Mouse (Mus musculus): Measurements from ENCODE around the gene Etl4.

Etl4 gene

GRCm38 (mm10) chr2:20520636-20521595 lies 611.3 kb downstream of the Etl4 start:
- DNase-seq (ENCODE audit: low spot score in 2 of 2) = no peak

GRCm38 (mm10) chr2:20521686-20522285 lies 612.2 kb downstream of the Etl4 start:
- no peak for DNase-seq (ENCODE audit: low spot score in 2 of 2)

GRCm38 (mm10) chr2:20523636-20524035 lies 614.1 kb downstream of the Etl4 start:
- no peak for DNase-seq (ENCODE audit: low spot score in 2 of 2)

- DNase-seq (ENCODE audit: low spot score in 2 of 2) = no peak
Measured at GRCm38 (mm10) chr2:20525879-20526593, 616.5 kb downstream of the Etl4 start.

GRCm38 (mm10) chr2:20526856-20527255 lies 617.3 kb downstream of the Etl4 start:
- DNase-seq (ENCODE audit: low spot score in 2 of 2) = no peak

GRCm38 (mm10) chr2:20532623-20533022 lies 623.0 kb downstream of the Etl4 start:
- no peak for DNase-seq (ENCODE audit: low spot score in 2 of 2)

- DNase-seq (ENCODE audit: low spot score in 2 of 2) = no peak
Measured at GRCm38 (mm10) chr2:20537785-20538184, 628.2 kb downstream of the Etl4 start.

GRCm38 (mm10) chr2:20538871-20539270 lies 629.3 kb downstream of the Etl4 start:
- no peak for DNase-seq (ENCODE audit: low spot score in 2 of 2)

- no peak for DNase-seq (ENCODE audit: low spot score in 2 of 2)
Measured at GRCm38 (mm10) chr2:20541261-20541660, 631.7 kb downstream of the Etl4 start.

- DNase-seq (ENCODE audit: low spot score in 2 of 2) = no peak
Measured at GRCm38 (mm10) chr2:20542286-20542685, 632.7 kb downstream of the Etl4 start.

- DNase-seq (ENCODE audit: low spot score in 2 of 2) = no peak
Measured at GRCm38 (mm10) chr2:20545624-20546023, 636.0 kb downstream of the Etl4 start.

GRCm38 (mm10) chr2:20546496-20547348 lies 637.1 kb downstream of the Etl4 start:
- no peak for DNase-seq (ENCODE audit: low spot score in 2 of 2)

GRCm38 (mm10) chr2:20547349-20547677 lies 637.7 kb downstream of the Etl4 start:
- DNase-seq (ENCODE audit: low spot score in 2 of 2) = peak in 1 of 2 experiments; percentile 28

- no peak for DNase-seq (ENCODE audit: low spot score in 2 of 2)
Measured at GRCm38 (mm10) chr2:20547686-20548624, 638.4 kb downstream of the Etl4 start.

- DNase-seq (ENCODE audit: low spot score in 2 of 2) = no peak
Measured at GRCm38 (mm10) chr2:20549065-20549464, 639.5 kb downstream of the Etl4 start.

GRCm38 (mm10) chr2:20549996-20550395 lies 640.4 kb downstream of the Etl4 start:
- DNase-seq (ENCODE audit: low spot score in 2 of 2) = no peak

GRCm38 (mm10) chr2:20555706-20556105 lies 646.1 kb downstream of the Etl4 start:
- DNase-seq (ENCODE audit: low spot score in 2 of 2) = no peak

GRCm38 (mm10) chr2:20559083-20559482 lies 649.5 kb downstream of the Etl4 start:
- DNase-seq (ENCODE audit: low spot score in 2 of 2) = no peak

GRCm38 (mm10) chr2:20559723-20560122 lies 650.1 kb downstream of the Etl4 start:
- DNase-seq (ENCODE audit: low spot score in 2 of 2) = no peak

GRCm38 (mm10) chr2:20560581-20560980 lies 651.0 kb downstream of the Etl4 start:
- no peak for DNase-seq (ENCODE audit: low spot score in 2 of 2)
